Mouse (Mus musculus) MEL (cell line): ENCODE data around the gene Vwa8. TPM values are rescaled to one million over a fixed set of nuclear protein-coding genes. Genes with fewer than 3 reads are reported as not detected.

Experiments used
- DNase-seq: peaks from one replicate; pipeline ENCODE4 v3.0.0; 2011; ENCODE audit warnings: low read depth, low spot score
- H3K27ac ChIP-seq: 2 replicates; pipeline ENCODE4 v1.5.1; 2012; ENCODE audit warnings: low read depth, mild to moderate bottlenecking, control low read depth, low read length, moderate library complexity; ENCODE audit not compliant: control insufficient read depth
- H3K27me3 ChIP-seq, 2 experiments: fragments of 150-350 bp in 1 of 2; sonication (generic) in 1 of 2; 2 replicates each; pipeline ENCODE4 v1.6.1; 2012; ENCODE audit warnings: low read length in 2 of 2, mild to moderate bottlenecking in 2 of 2, improper control_type of control experiment in 1 of 2, moderate library complexity in 1 of 2; ENCODE audit not compliant: insufficient read depth in 2 of 2, control insufficient read depth in 1 of 2
- H3K36me3 ChIP-seq, 2 experiments: 2 replicates each; pipeline ENCODE4 v1.6.1; 2012 to 2014; ENCODE audit warnings: low read length in 2 of 2, improper control_type of control experiment in 1 of 2, inconsistent platforms in 1 of 2, mild to moderate bottlenecking in 1 of 2; ENCODE audit not compliant: insufficient read depth in 2 of 2, control insufficient read depth in 1 of 2
- H3K4me1 ChIP-seq, 2 experiments: fragments of 150-350 bp in 1 of 2; sonication (generic) in 1 of 2; 2 replicates each; pipeline ENCODE4 v1.6.1; 2012; ENCODE audit warnings: low read length in 2 of 2, improper control_type of control experiment in 1 of 2, mild to moderate bottlenecking in 1 of 2; ENCODE audit not compliant: insufficient read depth in 2 of 2, control insufficient read depth in 1 of 2
- H3K4me3 ChIP-seq, 2 experiments: fragments of 150-350 bp in 1 of 2; sonication (generic) in 1 of 2; 2 replicates each; pipeline ENCODE4 v1.5.1; 2012; ENCODE audit warnings: low read depth in 2 of 2, low read length in 2 of 2, mild to moderate bottlenecking in 2 of 2, moderate library complexity in 2 of 2, control low read depth in 1 of 2, improper control_type of control experiment in 1 of 2; ENCODE audit not compliant: control insufficient read depth in 1 of 2, insufficient read depth in 1 of 2
- H3K79me2 ChIP-seq: 2 replicates; pipeline ENCODE4 v1.6.1; 2012; ENCODE audit warnings: mild to moderate bottlenecking, low read length, moderate library complexity; ENCODE audit not compliant: control insufficient read depth, poor library complexity, insufficient read depth
- H3K9ac ChIP-seq: 2 replicates; pipeline ENCODE4 v1.6.1; 2012; ENCODE audit warnings: low read depth, mild to moderate bottlenecking, control low read depth, low read length, moderate library complexity; ENCODE audit not compliant: control insufficient read depth, poor library complexity, severe bottlenecking
- H3K9me3 ChIP-seq: fragments of 150-350 bp; sonication (generic); replicated peaks from 2 replicates; pipeline ENCODE4 v1.6.1; 2012; ENCODE audit warnings: mild to moderate bottlenecking, low read length, improper control_type of control experiment, moderate library complexity; ENCODE audit not compliant: insufficient read depth
- CTCF ChIP-seq, 3 experiments: IDR thresholded peaks in 2 of 3; conservative IDR thresholded peaks in 1 of 3; 2 replicates each; pipeline ENCODE4 v1.5.1; 2011 to 2012; ENCODE audit warnings: low read length in 3 of 3, low read depth in 2 of 3, mild to moderate bottlenecking in 2 of 3, improper control_type of control experiment in 1 of 3, inconsistent platforms in 1 of 3, mixed read lengths in 1 of 3, moderate library complexity in 1 of 3; ENCODE audit not compliant: control insufficient read depth in 1 of 3, insufficient read depth in 1 of 3, poor library complexity in 1 of 3, severe bottlenecking in 1 of 3
- E2F4 ChIP-seq: IDR thresholded peaks from 2 replicates; pipeline ENCODE4 v1.6.1; 2011; ENCODE audit warnings: low read depth, low read length, improper control_type of control experiment, borderline replicate concordance
- EP300 ChIP-seq, 2 experiments: IDR thresholded peaks; 2 replicates each; pipeline ENCODE4 v1.6.1; 2011; ENCODE audit warnings: improper control_type of control experiment in 2 of 2, low read length in 2 of 2, low read depth in 1 of 2, mild to moderate bottlenecking in 1 of 2
- GABPA ChIP-seq: IDR thresholded peaks from 2 replicates; pipeline ENCODE4 v1.6.1; 2012; ENCODE audit warnings: low read depth, mild to moderate bottlenecking, inconsistent platforms, low read length, improper control_type of control experiment, moderate library complexity
- GATA1 ChIP-seq: IDR thresholded peaks from 2 replicates; pipeline ENCODE4 v1.6.1; 2011; ENCODE audit warnings: low read depth, low read length, improper control_type of control experiment
- KAT2A ChIP-seq: conservative IDR thresholded peaks from 2 replicates; pipeline ENCODE4 v1.6.1; 2012; ENCODE audit warnings: low read depth, low read length, improper control_type of control experiment, inconsistent platforms
- MAZ ChIP-seq: IDR thresholded peaks from 2 replicates; pipeline ENCODE4 v1.6.1; 2012; ENCODE audit warnings: low read depth, mild to moderate bottlenecking, inconsistent platforms, low read length, improper control_type of control experiment
- MYC ChIP-seq: IDR thresholded peaks from 2 replicates; pipeline ENCODE4 v1.6.1; 2011; ENCODE audit warnings: low read depth, mild to moderate bottlenecking, low read length, improper control_type of control experiment, moderate library complexity
- NRF1 ChIP-seq: IDR thresholded peaks from 2 replicates; pipeline ENCODE4 v1.6.1; 2014; ENCODE audit warnings: low read depth, mild to moderate bottlenecking, inconsistent platforms, low read length, improper control_type of control experiment, moderate library complexity; ENCODE audit not compliant: poor library complexity, insufficient read depth, severe bottlenecking
- POLR2A ChIP-seq, 2 experiments: IDR thresholded peaks; 2 replicates each; pipeline ENCODE4 v1.6.1; 2011 to 2012; ENCODE audit warnings: low read length in 2 of 2, mild to moderate bottlenecking in 2 of 2, control low read depth in 1 of 2, improper control_type of control experiment in 1 of 2, low read depth in 1 of 2, moderate library complexity in 1 of 2; ENCODE audit not compliant: control insufficient read depth in 1 of 2, insufficient read depth in 1 of 2, poor library complexity in 1 of 2
- POLR2AphosphoS2 ChIP-seq: IDR thresholded peaks from 2 replicates; pipeline ENCODE4 v1.6.1; 2011; ENCODE audit warnings: low read length, improper control_type of control experiment
- POLR2AphosphoS5 ChIP-seq: IDR thresholded peaks from 2 replicates; pipeline ENCODE4 v1.6.1; 2012; ENCODE audit warnings: low read depth, borderline replicate concordance, mild to moderate bottlenecking, inconsistent platforms, low read length, moderate library complexity, mixed read lengths
- RAD21 ChIP-seq: IDR thresholded peaks from 2 replicates; pipeline ENCODE4 v1.6.1; 2011; ENCODE audit warnings: mild to moderate bottlenecking, low read depth, low read length, improper control_type of control experiment
- SMC3 ChIP-seq: IDR thresholded peaks from 2 replicates; pipeline ENCODE4 v1.6.1; 2011; ENCODE audit warnings: low read depth, low read length, improper control_type of control experiment
- TBP ChIP-seq: IDR thresholded peaks from 2 replicates; pipeline ENCODE4 v1.8.0; 2011; ENCODE audit warnings: low read depth, low read length, improper control_type of control experiment
- TCF12 ChIP-seq: IDR thresholded peaks from 2 replicates; pipeline ENCODE4 v1.6.1; 2014; ENCODE audit warnings: low read depth, mild to moderate bottlenecking, inconsistent platforms, low read length, improper control_type of control experiment, moderate library complexity
- UBTF ChIP-seq: IDR thresholded peaks from 2 replicates; pipeline ENCODE4 v1.6.1; 2012; ENCODE audit warnings: low read depth, mild to moderate bottlenecking, inconsistent platforms, low read length, improper control_type of control experiment, moderate library complexity, borderline replicate concordance; ENCODE audit not compliant: insufficient read depth
- ZMIZ1 ChIP-seq: IDR thresholded peaks from 2 replicates; pipeline ENCODE4 v1.6.1; 2012; ENCODE audit warnings: low read depth, mild to moderate bottlenecking, inconsistent platforms, low read length, improper control_type of control experiment, moderate library complexity
- polyA plus RNA-seq, 2 experiments: library from polyadenylated mRNA; stranded (reverse) in 1 of 2; unstranded in 1 of 2; fragments of >175 nt in 1 of 2; fragments of >200 nt in 1 of 2; gene quantifications; 2 replicates each; pipeline versions ENCODE4 v1.2.1 to v1.2.4; 2012; ENCODE audit warnings: low replicate concordance in 2 of 2, low read depth in 1 of 2; ENCODE audit not compliant: insufficient read length in 2 of 2, insufficient read depth in 1 of 2, missing spikeins in 1 of 2
- total RNA-seq: library from RNA; depleted of rRNA; stranded (reverse); fragments of 300-350 nt; gene quantifications from 2 replicates; pipeline ENCODE4 v1.2.3, GENCODE M21; 2012

Vwa8 gene
- total and polyA plus RNA-seq, 3 experiments = 12.4 to 19.6 TPM; not detected in 1

DNA sequence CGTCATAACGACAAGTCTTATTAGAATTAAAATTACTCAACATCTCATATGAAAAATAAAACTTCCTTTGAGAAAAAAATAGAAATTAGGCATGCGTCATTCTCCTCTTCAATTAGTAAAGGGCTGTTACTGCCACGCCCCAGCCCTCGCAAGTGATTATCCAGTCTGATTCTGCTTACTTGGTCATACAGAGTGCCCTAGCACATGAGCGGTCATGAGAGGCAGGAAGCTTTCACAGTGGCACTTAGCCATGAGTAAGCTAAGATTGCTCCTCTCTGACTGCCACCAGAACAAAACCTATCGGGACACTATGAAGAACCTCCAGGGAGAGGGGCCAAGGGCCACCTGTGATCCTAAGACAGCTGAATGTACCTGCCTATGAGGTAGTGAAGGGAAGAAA, 312.1 kb downstream of the Vwa8 start:
- no peak for TF ChIP-seq E2F4
- TF ChIP-seq RAD21 = no peak
- TF ChIP-seq TBP = no peak
- TF ChIP-seq POLR2AphosphoS2 = no peak
- TF ChIP-seq MYC = no peak
- no peaks in the 10 kb centered on the region for H3K4me1 ChIP-seq
- no peaks in the 10 kb centered on the region for H3K9me3 ChIP-seq
- H3K27me3 ChIP-seq = no peaks in the 10 kb centered on the region
- H3K36me3 ChIP-seq = no peaks in the 10 kb centered on the region
- H3K27ac ChIP-seq = no peak overlapping the region
- no peaks in the 10 kb centered on the region for H3K79me2 ChIP-seq
- no peak overlapping the region for H3K9ac ChIP-seq
- DNase-seq = no peak
- H3K4me3 ChIP-seq = no peak overlapping the region

DNA sequence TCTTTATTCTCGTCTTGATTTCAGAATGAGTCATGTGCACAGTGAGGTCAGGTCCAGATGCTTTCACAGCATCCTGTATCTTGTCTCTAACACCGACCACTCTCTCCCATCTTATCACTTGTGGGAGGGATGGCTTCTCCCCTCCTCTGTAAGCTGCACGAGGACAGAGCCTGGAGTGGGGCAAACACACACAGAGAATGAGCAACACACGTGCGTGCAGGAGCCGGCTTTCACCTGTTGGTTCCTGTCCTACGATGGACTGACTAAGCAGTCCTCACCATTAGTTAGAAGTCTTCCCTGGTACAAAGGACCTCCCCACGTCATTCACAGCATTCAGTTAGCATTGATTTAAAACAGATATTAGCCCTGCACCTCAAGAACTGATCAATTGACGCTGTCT, 312.9 kb downstream of the Vwa8 start:
- no peak overlapping the region for H3K27ac ChIP-seq
- H3K4me1 ChIP-seq = no peaks in the 10 kb centered on the region
- H3K9ac ChIP-seq = no peak overlapping the region
- no peaks in the 10 kb centered on the region for H3K79me2 ChIP-seq
- no peaks in the 10 kb centered on the region for H3K9me3 ChIP-seq
- no peak for DNase-seq
- H3K36me3 ChIP-seq = no peaks in the 10 kb centered on the region
- TF ChIP-seq POLR2A (IDR thresholded peaks at IDR 0.05; ENCODE audit: control insufficient read depth in 1 of 2, insufficient read depth in 1 of 2, low read depth in 1 of 2, low read length in 2 of 2, poor library complexity in 1 of 2) (no peak), GABPA (no peak), EP300 (IDR thresholded peaks at IDR 0.05; ENCODE audit: low read depth in 1 of 2, low read length in 2 of 2) (no peak), TCF12 (no peak), UBTF (no peak), SMC3 (no peak), GATA1 (no peak), CTCF (IDR thresholded peaks at IDR 0.05 in 2 of 3, conservative IDR thresholded peaks at IDR 0.05 in 1 of 3; ENCODE audit: control insufficient read depth in 1 of 3, insufficient read depth in 1 of 3, low read depth in 2 of 3, low read length in 3 of 3, poor library complexity in 1 of 3, severe bottlenecking in 1 of 3) (no peak), MYC (no peak), NRF1 (no peak), KAT2A (no peak), MAZ (no peak), ZMIZ1 (no peak), POLR2AphosphoS5 (no peak)
- no peaks in the 10 kb centered on the region for H3K27me3 ChIP-seq
- H3K4me3 ChIP-seq = no peak overlapping the region
